In the genomic region with DNA sequence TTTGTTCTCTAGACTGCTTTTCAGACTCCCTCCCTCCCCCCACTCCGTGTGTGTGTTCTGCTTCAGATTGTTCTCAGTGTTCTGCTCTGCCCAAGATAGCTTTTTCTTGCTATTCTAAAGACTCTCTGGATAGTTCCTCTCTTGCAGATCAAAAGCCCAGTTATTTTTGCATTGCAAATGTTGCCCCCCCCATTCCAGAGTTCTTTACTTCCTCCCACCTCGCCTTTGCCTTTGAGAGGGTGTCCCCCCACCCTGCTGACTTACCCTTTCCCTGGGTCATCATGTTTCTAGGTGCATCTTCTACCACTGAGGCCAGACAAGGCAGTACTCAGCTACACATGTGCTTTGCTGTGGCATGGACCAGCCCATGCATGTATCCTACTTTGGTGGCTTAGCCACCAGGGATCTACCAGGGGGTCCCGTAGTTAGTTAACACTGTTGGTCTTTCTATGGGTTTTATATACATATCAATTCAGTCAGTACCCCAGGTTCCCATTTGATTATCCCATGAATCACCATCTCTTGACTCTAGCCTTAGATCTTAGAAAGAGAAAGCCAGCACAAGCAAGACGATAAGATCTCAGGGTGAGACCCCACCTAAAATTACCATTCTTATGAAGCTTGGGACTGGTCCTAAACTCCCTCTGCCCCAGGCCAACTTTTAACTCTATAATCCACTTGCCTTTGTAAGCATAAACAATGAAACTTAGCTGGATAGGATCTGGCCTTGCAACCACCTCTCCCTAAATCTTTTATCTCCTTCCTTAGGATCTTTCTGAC, we compare ENCODE assay signal across 18 mouse cellular contexts.
"Had no signal": no experiment of that assay in that cellular context is flagged by ENCODE, and none has a peak within 500 bp of the region (broad histone marks: within the 10 kb centered on the region; RNA-seq: fewer than 3 reads in every experiment).

No protein-coding gene starts in this region.

- H3K36me3 ChIP-seq: lung, embryonic 15.5 days; midbrain, embryonic 13.5 days; midbrain, embryonic 15.5 days; neural tube, embryonic 12.5 days; stomach, embryonic 15.5 days had no signal

- H3K4me3 ChIP-seq: lung, embryonic 15.5 days; megakaryocyte, embryonic 14.5 days; midbrain, embryonic 13.5 days; midbrain, embryonic 15.5 days; neural tube, embryonic 12.5 days; stomach, embryonic 15.5 days had no signal

- H3K4me2 ChIP-seq: lung, embryonic 15.5 days; midbrain, embryonic 11.5 days; midbrain, embryonic 13.5 days; midbrain, embryonic 15.5 days; neural tube, embryonic 12.5 days; stomach, embryonic 15.5 days had no signal

- H3K27ac ChIP-seq: lung, embryonic 15.5 days; macrophage; midbrain, embryonic 13.5 days; midbrain, embryonic 15.5 days; neural tube, embryonic 12.5 days; stomach, embryonic 15.5 days; stomach, postnatal 0 days had no signal

- H3K4me1 ChIP-seq: lung, embryonic 15.5 days; megakaryocyte, embryonic 14.5 days; midbrain, embryonic 13.5 days; neural tube, embryonic 12.5 days; stomach, embryonic 15.5 days had no signal

- H3K27me3 ChIP-seq: lung, embryonic 15.5 days; megakaryocyte, embryonic 14.5 days; midbrain, embryonic 13.5 days; midbrain, embryonic 15.5 days; neural tube, embryonic 12.5 days; stomach, embryonic 15.5 days had no signal

- ATAC-seq: liver, postnatal 0 days; lung, postnatal 0 days; midbrain, embryonic 13.5 days; midbrain, embryonic 15.5 days had no signal

- DNase-seq: liver, postnatal 0 days; lung, adult 2 months; lung, postnatal 14 days; lung, postnatal 36 days; right cerebral cortex, postnatal 14 days; thymus, adult 2 months; thymus, postnatal 25 days; thymus, postnatal 4 days had no signal

- H3K9ac ChIP-seq: liver, postnatal 0 days; lung, embryonic 15.5 days; midbrain, embryonic 13.5 days; midbrain, embryonic 15.5 days; neural tube, embryonic 12.5 days; stomach, embryonic 15.5 days had no signal

- H3K9me3 ChIP-seq: lung, embryonic 15.5 days; midbrain, embryonic 15.5 days; neural tube, embryonic 12.5 days; stomach, embryonic 15.5 days had no signal
